Mouse (Mus musculus) c-Kit-positive CD71-positive TER-119-negative erythroid progenitor cells, embryonic 14.5 days (primary cell): ENCODE results near the gene Plcl2.
"Not testable (repeated sequence)": the region's sequence is repeated elsewhere in the genome, so short reads cannot be mapped to it uniquely, and the experiment has no call there.

Experiments used
- DNase-seq: peaks from one replicate; pipeline ENCODE4 v3.0.0-alpha.2; 2013; ENCODE audit warnings: low read depth

Gene Plcl2

GRCm38 (mm10) chr17:50627658-50628057, 118.5 kb downstream of the Plcl2 start:
- DNase-seq: peak; percentile 2

- no peak for DNase-seq
Observed at GRCm38 (mm10) chr17:50628716-50629115, 119.5 kb downstream of the Plcl2 start.

- DNase-seq: not testable (repeated sequence)
Observed at GRCm38 (mm10) chr17:50630992-50631391, 121.8 kb downstream of the Plcl2 start.

GRCm38 (mm10) chr17:50634008-50634871, 125.0 kb downstream of the Plcl2 start:
- DNase-seq: no peak

GRCm38 (mm10) chr17:50635961-50636585, 126.9 kb downstream of the Plcl2 start:
- no peak for DNase-seq

- no peak for DNase-seq
Observed at GRCm38 (mm10) chr17:50638791-50639190, 129.6 kb downstream of the Plcl2 start.

- no peak for DNase-seq
Observed at GRCm38 (mm10) chr17:50641076-50641610, 131.9 kb downstream of the Plcl2 start.

GRCm38 (mm10) chr17:50641879-50642278, 132.7 kb downstream of the Plcl2 start:
- DNase-seq: no peak

GRCm38 (mm10) chr17:50643356-50643755, 134.2 kb downstream of the Plcl2 start:
- no peak for DNase-seq

- DNase-seq: no peak
Observed at GRCm38 (mm10) chr17:50643989-50644388, 134.8 kb downstream of the Plcl2 start.

- DNase-seq: not testable (repeated sequence)
Observed at GRCm38 (mm10) chr17:50648141-50648540, 138.9 kb downstream of the Plcl2 start.

GRCm38 (mm10) chr17:50648757-50649419, 139.7 kb downstream of the Plcl2 start:
- no peak for DNase-seq

- DNase-seq: no peak
Observed at GRCm38 (mm10) chr17:50650535-50651223, 141.5 kb downstream of the Plcl2 start.

- DNase-seq: no peak
Observed at GRCm38 (mm10) chr17:50654741-50655415, 145.7 kb downstream of the Plcl2 start.

GRCm38 (mm10) chr17:50655416-50655776, 146.2 kb downstream of the Plcl2 start:
- DNase-seq: no peak

GRCm38 (mm10) chr17:50657321-50657720, 148.1 kb downstream of the Plcl2 start:
- no peak for DNase-seq

- DNase-seq: no peak
Observed at GRCm38 (mm10) chr17:50658901-50659300, 149.7 kb downstream of the Plcl2 start.

- DNase-seq: no peak
Observed at GRCm38 (mm10) chr17:50667596-50667995, 158.4 kb downstream of the Plcl2 start.

GRCm38 (mm10) chr17:50668681-50669208, 159.5 kb downstream of the Plcl2 start:
- no peak for DNase-seq

- DNase-seq: no peak
Observed at GRCm38 (mm10) chr17:50671416-50671815, 162.2 kb downstream of the Plcl2 start.

- no peak for DNase-seq
Observed at GRCm38 (mm10) chr17:50674580-50674979, 165.4 kb downstream of the Plcl2 start.
